ENCODE assay signal across 8 mouse cellular contexts in genomic region chr12:4816680-4817360, GRCm38 (mm10). TPM values are rescaled to one million over a fixed set of nuclear protein-coding genes. Genes with fewer than 3 reads are reported as not detected.
DNase-seq lines count a peak whose midpoint lies in the region; ATAC-seq lines count a peak whose summit lies in the region.

No protein-coding gene starts in this region.

- peaks cover 18% of the 10 kb centered on the region for H3K36me3 ChIP-seq in heart, embryonic 14.5 days (ENCODE audit: control insufficient read depth, insufficient read depth, low read length)
- peaks cover 6% of the 10 kb centered on the region; the same call in 1 of the 2 replicates for H3K36me3 ChIP-seq in forebrain, embryonic 16.5 days (ENCODE audit: control insufficient read depth, insufficient read depth)
- H3K36me3 ChIP-seq in liver, embryonic 15.5 days (replicated peaks) = peaks cover 19% of the 10 kb centered on the region

- H3K9ac ChIP-seq in heart, embryonic 14.5 days (ENCODE audit: low read length) = peak overlapping the region; percentile 83
- peak overlapping the region; percentile 75 for H3K9ac ChIP-seq in forebrain, embryonic 16.5 days (replicated peaks; ENCODE audit: low read depth, low read length)
- peak overlapping the region; percentile 71 for H3K9ac ChIP-seq in liver, embryonic 15.5 days

- no peaks in the 10 kb centered on the region for H3K27me3 ChIP-seq in heart, embryonic 14.5 days (ENCODE audit: control insufficient read depth, insufficient read depth, low read length)
- H3K27me3 ChIP-seq in forebrain, embryonic 16.5 days (replicated peaks; ENCODE audit: control insufficient read depth, insufficient read depth, low read length) = no peaks in the 10 kb centered on the region
- no peaks in the 10 kb centered on the region for H3K27me3 ChIP-seq in liver, embryonic 15.5 days

- peak overlapping the region; percentile 72 for H3K4me2 ChIP-seq in heart, embryonic 14.5 days (ENCODE audit: low read length)
- peak overlapping the region; percentile 98 for H3K4me2 ChIP-seq in forebrain, embryonic 16.5 days (ENCODE audit: low read length)
- peak overlapping the region; percentile 84 for H3K4me2 ChIP-seq in liver, embryonic 15.5 days

- intact Hi-C loops in heart, postnatal 36 days (cut with DNase I) = loop anchor here (1.0 to 2.0 kb wide), 3 partner anchors 25 to 100 kb away; partner anchors contain the start of genes Atad2b, Fam228b and Pfn4

- H3K9me3 ChIP-seq in heart, embryonic 14.5 days (ENCODE audit: control insufficient read depth, low read length) = no peaks in the 10 kb centered on the region
- H3K9me3 ChIP-seq in forebrain, embryonic 16.5 days (ENCODE audit: control insufficient read depth, low read length) = no peaks in the 10 kb centered on the region
- no peaks in the 10 kb centered on the region for H3K9me3 ChIP-seq in liver, embryonic 15.5 days (replicated peaks)

- no peak for DNase-seq in heart, postnatal 36 days
- DNase-seq in MEL-GATA-1-ER (ENCODE audit: extremely low read depth, low read depth) = peak; percentile 29
- DNase-seq in frontal cortex, postnatal 14 days (ENCODE audit: low spot score in 2 of 2) = no peak
- no peak for DNase-seq in adrenal gland, postnatal 14 days
- DNase-seq in cerebellum, postnatal 36 days = no peak

- peak overlapping the region; percentile 80 to 82 for H3K27ac ChIP-seq in heart, embryonic 14.5 days (replicated peaks in 1 of 2; ENCODE audit: control insufficient read depth in 1 of 2, insufficient read depth in 1 of 2, low read depth in 2 of 2, low read length in 2 of 2)
- H3K27ac ChIP-seq in forebrain, embryonic 16.5 days (ENCODE audit: low read length) = peak overlapping the region; percentile 77
- H3K27ac ChIP-seq in liver, embryonic 15.5 days (replicated peaks) = peak overlapping the region; percentile 94

- peaks cover 0 to 5% of the 10 kb centered on the region in 2 experiments; a peak in 1 of 4 replicates for H3K4me1 ChIP-seq in heart, embryonic 14.5 days (ENCODE audit: control insufficient read depth in 2 of 2, insufficient read depth in 2 of 2, low read length in 2 of 2)
- peaks cover 19% of the 10 kb centered on the region for H3K4me1 ChIP-seq in forebrain, embryonic 16.5 days (replicated peaks; ENCODE audit: control insufficient read depth, insufficient read depth, low read length)
- peaks cover 31% of the 10 kb centered on the region for H3K4me1 ChIP-seq in liver, embryonic 15.5 days (replicated peaks)

- peak; percentile 56 for ATAC-seq in heart, embryonic 14.5 days (ENCODE audit: insufficient number of reproducible peaks, insufficient read depth, low FRiP score, low read depth)
- ATAC-seq in forebrain, embryonic 16.5 days = peak; percentile 64
- ATAC-seq in liver, embryonic 15.5 days (ENCODE audit: insufficient read depth) = no peak; the same call in 1 of the 2 replicates

- peak overlapping the region; percentile 76 to 82 for H3K4me3 ChIP-seq in heart, embryonic 14.5 days (ENCODE audit: control insufficient read depth in 1 of 2, insufficient read depth in 1 of 2, low read depth in 1 of 2, low read length in 2 of 2)
- H3K4me3 ChIP-seq in forebrain, embryonic 16.5 days (replicated peaks; ENCODE audit: low read length) = peak overlapping the region; percentile 85
- peak overlapping the region; percentile 91 for H3K4me3 ChIP-seq in liver, embryonic 15.5 days (replicated peaks)

- 7% methylated on average over 24 of the region's 24 CpGs for WGBS in heart, embryonic 14.5 days
- 8% methylated on average over 24 of the region's 24 CpGs for WGBS in forebrain, embryonic 16.5 days
- 9% methylated on average over 24 of the region's 24 CpGs for WGBS in liver, embryonic 15.5 days (ENCODE audit: insufficient replicate concordance)

RNA-seq across cellular contexts. Expression of gene Sf3b6, which starts 0.5 kb away (rescaled TPM):
- polyA plus RNA-seq in heart, embryonic 14.5 days (2014; fragmentation: Nextera tagmentation; extraction: Ambion mirVana) = 150 and 173 TPM in 2 replicates
- total RNA-seq in heart, postnatal 36 days (2021) = 10 to 100 TPM; 41.8 to 46.9 TPM
- polyA plus RNA-seq in forebrain, embryonic 16.5 days (2015; fragmentation: Nextera tagmentation; extraction: Ambion mirVana) = 233 and 243 TPM in 2 replicates
- 72.0 and 89.1 TPM in 2 replicates for polyA plus RNA-seq in liver, embryonic 15.5 days (2015; fragmentation: Nextera tagmentation; extraction: Ambion mirVana)
- total RNA-seq in adrenal gland, postnatal 14 days (2021) = 106 and 114 TPM in 2 replicates

RNA-seq across cellular contexts. Expression of gene Fkbp1b, which starts 24.6 kb away (rescaled TPM):
- 11.4 and 13.0 TPM in 2 replicates for polyA plus RNA-seq in heart, embryonic 14.5 days (2014; fragmentation: Nextera tagmentation; extraction: Ambion mirVana)
- 1 to 10 TPM; 1.3 to 1.5 TPM for total RNA-seq in heart, postnatal 36 days (2021)
- 23.7 and 25.5 TPM in 2 replicates for polyA plus RNA-seq in forebrain, embryonic 16.5 days (2015; fragmentation: Nextera tagmentation; extraction: Ambion mirVana)
- 3.2 and 3.6 TPM in 2 replicates for polyA plus RNA-seq in liver, embryonic 15.5 days (2015; fragmentation: Nextera tagmentation; extraction: Ambion mirVana)
- total RNA-seq in adrenal gland, postnatal 14 days (2021) = 8.9 and 17.7 TPM in 2 replicates

RNA-seq across cellular contexts. Expression of gene Wdcp, which starts 26.3 kb away (rescaled TPM):
- 13.8 and 14.4 TPM in 2 replicates for polyA plus RNA-seq in heart, embryonic 14.5 days (2014; fragmentation: Nextera tagmentation; extraction: Ambion mirVana)
- total RNA-seq in heart, postnatal 36 days (2021) = 1 to 10 TPM; 7.7 to 8.4 TPM
- 13.3 and 13.5 TPM in 2 replicates for polyA plus RNA-seq in forebrain, embryonic 16.5 days (2015; fragmentation: Nextera tagmentation; extraction: Ambion mirVana)
- polyA plus RNA-seq in liver, embryonic 15.5 days (2015; fragmentation: Nextera tagmentation; extraction: Ambion mirVana) = 8.2 and 9.4 TPM in 2 replicates
- total RNA-seq in adrenal gland, postnatal 14 days (2021) = 9.9 and 10.0 TPM in 2 replicates

RNA-seq across cellular contexts. Expression of gene Fam228b, which starts 47.8 kb away (rescaled TPM):
- polyA plus RNA-seq in heart, embryonic 14.5 days (2014; fragmentation: Nextera tagmentation; extraction: Ambion mirVana) = 4.6 TPM in 2 replicates
- 1 to 10 TPM; 2.0 to 3.4 TPM for total RNA-seq in heart, postnatal 36 days (2021)
- polyA plus RNA-seq in forebrain, embryonic 16.5 days (2015; fragmentation: Nextera tagmentation; extraction: Ambion mirVana) = 5.1 and 6.7 TPM in 2 replicates
- polyA plus RNA-seq in liver, embryonic 15.5 days (2015; fragmentation: Nextera tagmentation; extraction: Ambion mirVana) = 0.53 and 0.55 TPM in 2 replicates
- 7.9 and 10.2 TPM in 2 replicates for total RNA-seq in adrenal gland, postnatal 14 days (2021)

RNA-seq across cellular contexts. Expression of gene Pfn4, which starts 48.0 kb away (rescaled TPM):
- polyA plus RNA-seq in heart, embryonic 14.5 days (2014; fragmentation: Nextera tagmentation; extraction: Ambion mirVana) = 2.6 and 2.8 TPM in 2 replicates
- total RNA-seq in heart, postnatal 36 days (2021) = 1 to 10 TPM; 2.2 to 3.4 TPM
- polyA plus RNA-seq in forebrain, embryonic 16.5 days (2015; fragmentation: Nextera tagmentation; extraction: Ambion mirVana) = 11.3 and 12.5 TPM in 2 replicates
- 0.46 and 0.50 TPM in 2 replicates for polyA plus RNA-seq in liver, embryonic 15.5 days (2015; fragmentation: Nextera tagmentation; extraction: Ambion mirVana)
- total RNA-seq in adrenal gland, postnatal 14 days (2021) = 2.0 and 3.8 TPM in 2 replicates
